Mouse (Mus musculus) adrenal gland, postnatal 4 days (tissue): Measurements from ENCODE around the gene Gm21913. TPM values are rescaled to one million over a fixed set of nuclear protein-coding genes. Genes with fewer than 3 reads are reported as not detected.
"Not testable (repeated sequence)": the region's sequence is repeated elsewhere in the genome, so short reads cannot be mapped to it uniquely, and the experiment has no call there.

ENCODE experiments used
- DNase-seq, 2 experiments: peaks; one replicate each; pipeline ENCODE4 v3.0.0; 2021 to 2022; ENCODE audit warnings: low spot score in 2 of 2, mixed read lengths in 2 of 2
- long read RNA-seq, 2 experiments: library from polyadenylated mRNA; stranded (forward); transcript quantifications; one replicate each; pipeline ENCODE4 v2.0.0; 2021
- total RNA-seq, 2 experiments: library from RNA; stranded (reverse); gene quantifications; 2 replicates each; pipeline ENCODE4 v1.2.3; 2021

The Gm21913 gene
- not detected for total RNA-seq
- long read RNA-seq, experiment 1 = 0 reads
- long read RNA-seq, experiment 2 = 0 reads

DNA sequence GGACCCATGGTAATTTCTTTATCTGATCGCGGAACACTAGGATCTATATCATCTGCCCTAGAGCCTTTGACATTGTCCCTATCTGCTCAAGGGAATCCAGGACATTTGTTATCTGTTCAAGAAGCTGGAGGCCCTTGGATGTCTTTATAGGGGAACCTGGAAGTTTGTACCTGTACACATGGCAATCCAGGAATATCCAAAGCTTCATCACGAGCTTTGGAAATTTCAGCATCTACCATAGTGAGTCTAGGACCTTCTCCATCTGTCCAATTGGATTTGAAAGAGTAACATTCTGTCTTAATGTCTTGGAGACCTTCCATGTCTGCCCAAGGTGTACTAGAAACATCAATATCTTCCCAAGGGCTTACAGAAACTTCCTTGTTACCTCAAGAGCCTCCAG lies at the start of gene Gm21913:
Gene Gm21913, plus strand, starts transcription at position 301 of the 400 bp plus-strand sequence.
- DNase-seq = not testable (repeated sequence)

Other genes starting within 250 kb of the Gm21913 start
- gene Gm29110, start 153.4 kb upstream of the Gm21913 start, total RNA-seq = not detected